Mouse (Mus musculus): Measurements from ENCODE around the gene Olfr102. TPM values are rescaled to one million over a fixed set of nuclear protein-coding genes. Genes with fewer than 3 reads are reported as not detected.

Gene Olfr102
- polyA plus RNA-seq, 1 experiment from 2014 or later, result not detected

DNA sequence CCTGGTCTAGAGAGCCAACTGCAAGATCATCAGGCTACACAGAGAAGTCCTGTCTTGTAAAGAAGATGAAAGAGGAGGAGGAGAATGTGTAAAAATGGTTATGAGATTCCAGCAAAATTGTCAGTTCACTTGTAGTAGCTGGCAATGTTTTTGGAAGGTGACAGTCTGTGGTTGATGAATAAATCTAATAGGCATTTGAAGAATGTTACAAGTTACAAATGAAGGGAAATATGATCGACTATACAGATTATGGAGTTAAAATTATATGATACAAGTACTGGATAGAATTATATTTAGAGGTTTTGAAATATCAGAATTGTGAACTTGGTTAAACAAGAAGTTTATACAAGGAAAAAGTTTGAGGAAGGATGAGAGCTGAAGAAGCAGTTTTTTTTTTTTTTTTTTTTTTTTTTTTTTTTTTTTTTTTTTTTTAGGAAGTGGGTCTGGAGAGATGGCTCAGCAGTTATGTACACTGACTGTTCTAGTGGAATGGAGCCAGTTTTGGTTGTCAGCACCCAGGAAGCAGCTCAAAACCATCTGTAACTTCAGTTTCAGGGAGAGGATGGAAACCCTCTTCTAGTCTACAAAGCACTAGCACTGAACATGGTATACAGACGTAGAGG is 41.1 kb downstream of the Olfr102 start:
- no peak for ATAC-seq (ENCODE audit: insufficient number of reproducible peaks, insufficient read depth, low FRiP score, low read depth)

GRCm38 (mm10) chr17:37270702-37271092 is 46.2 kb downstream of the Olfr102 start:
- WGBS, result 59% methylated on average over 8 of the region's 8 CpGs
- Histone ChIP-seq H3K4me3 (ENCODE audit: low read depth, low read length) (peak overlapping the region; percentile 44), H3K9me3 (ENCODE audit: control insufficient read depth, low read depth, low read length) (no peaks in the 10 kb centered on the region), H3K36me3 (ENCODE audit: control insufficient read depth, insufficient read depth, low read length) (no peaks in the 10 kb centered on the region), H3K4me2 (replicated peaks; ENCODE audit: low read depth, low read length) (peak overlapping the region; percentile 91), H3K9ac (replicated peaks; ENCODE audit: low read depth, low read length) (no peak overlapping the region), H3K27ac (ENCODE audit: low read length) (no peak overlapping the region), H3K4me1 (ENCODE audit: control insufficient read depth, insufficient read depth, low read length) (no peaks in the 10 kb centered on the region), H3K27me3 (ENCODE audit: control insufficient read depth, insufficient read depth, low read length) (no peaks in the 10 kb centered on the region)
- no peak for ATAC-seq (ENCODE audit: insufficient number of reproducible peaks, insufficient read depth, low FRiP score, low read depth)

More for the DNA sequence above, 41.1 kb downstream of the Olfr102 start:
- Histone ChIP-seq H3K9me3 (ENCODE audit: control insufficient read depth, low read depth, low read length) (no peaks in the 10 kb centered on the region), H3K4me1 (ENCODE audit: control insufficient read depth, insufficient read depth, low read length) (no peaks in the 10 kb centered on the region), H3K27me3 (ENCODE audit: control insufficient read depth, insufficient read depth, low read length) (no peaks in the 10 kb centered on the region), H3K27ac (ENCODE audit: low read length) (no peak overlapping the region), H3K36me3 (ENCODE audit: control insufficient read depth, insufficient read depth, low read length) (no peaks in the 10 kb centered on the region), H3K9ac (replicated peaks; ENCODE audit: low read depth, low read length) (no peak overlapping the region), H3K4me3 (ENCODE audit: low read depth, low read length) (no peak overlapping the region), H3K4me2 (replicated peaks; ENCODE audit: low read depth, low read length) (no peak overlapping the region)
- 79% methylated on average over 2 of the region's 2 CpGs for WGBS

DNA sequence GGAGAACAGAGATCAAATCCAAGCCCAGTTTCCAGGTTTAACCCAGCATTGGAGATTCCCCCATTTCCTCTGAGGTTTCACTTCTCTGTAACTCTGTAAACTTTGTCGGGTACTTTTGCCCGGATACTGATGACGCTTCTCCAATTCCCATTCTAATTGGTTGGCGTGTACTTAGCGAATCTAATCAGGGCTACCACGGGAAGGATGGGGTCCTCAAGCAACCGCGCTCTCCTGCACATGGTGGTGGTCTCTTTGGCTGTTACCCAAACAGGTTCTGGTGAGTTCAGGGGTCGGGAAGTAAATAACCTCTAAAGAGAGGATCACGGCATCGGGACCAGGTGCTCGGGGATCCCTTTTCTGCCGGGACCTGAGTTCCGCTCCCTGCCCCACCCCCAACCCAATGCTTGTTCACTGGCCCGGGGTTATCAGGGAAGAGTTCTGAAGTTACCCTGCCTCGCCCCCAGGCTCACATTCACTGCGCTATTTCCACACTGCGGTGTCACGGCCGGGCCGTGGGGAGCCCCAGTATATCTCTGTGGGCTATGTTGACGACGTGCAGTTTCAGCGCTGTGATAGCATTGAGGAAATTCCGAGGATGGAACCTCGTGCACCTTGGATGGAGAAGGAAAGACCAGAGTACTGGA is 46.7 kb downstream of the Olfr102 start, which contains the start of gene H2-M3:
Gene H2-M3 (plus strand): TSS at position 163 of the 644 bp plus-strand sequence.
- ATAC-seq (ENCODE audit: insufficient number of reproducible peaks, insufficient read depth, low FRiP score, low read depth), result peak; percentile 95
- H3K9ac ChIP-seq (replicated peaks; ENCODE audit: low read depth, low read length), result no peak within 1 kb of the TSS
- 4% methylated on average over 26 of the region's 26 CpGs for WGBS

DNA sequence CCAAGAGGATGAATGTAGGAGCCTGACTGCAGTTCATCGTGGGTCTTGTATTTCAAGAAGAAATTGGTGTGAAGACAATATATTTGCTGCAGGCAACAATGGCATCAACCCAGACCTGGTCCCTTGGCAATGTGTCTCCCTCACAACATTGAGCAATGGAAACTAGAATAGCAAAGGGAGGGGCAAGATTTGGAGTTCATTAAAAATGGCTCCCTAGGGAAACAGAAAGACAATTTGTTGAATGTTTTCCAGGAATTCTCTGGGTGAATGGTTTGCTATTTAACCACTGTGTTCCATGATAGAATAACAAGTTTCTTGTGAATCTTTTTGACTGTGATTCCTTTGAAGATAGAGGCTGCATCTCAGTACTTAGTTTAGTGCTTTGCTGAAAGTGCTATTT is 53.2 kb downstream of the Olfr102 start, which contains the start of gene Olfr98:
Gene Olfr98 (minus strand): TSS at position 124 of the 400 bp plus-strand sequence.
- Histone ChIP-seq H3K4me3 (ENCODE audit: low read depth, low read length) (no peak within 1 kb of the TSS), H3K27ac (ENCODE audit: low read length) (no peak within 1 kb of the TSS), H3K9ac (replicated peaks; ENCODE audit: low read depth, low read length) (no peak within 1 kb of the TSS), H3K4me1 (ENCODE audit: control insufficient read depth, insufficient read depth, low read length) (no peaks in the 10 kb centered on the region), H3K27me3 (ENCODE audit: control insufficient read depth, insufficient read depth, low read length) (no peaks in the 10 kb centered on the region), H3K4me2 (replicated peaks; ENCODE audit: low read depth, low read length) (no peak within 1 kb of the TSS), H3K9me3 (ENCODE audit: control insufficient read depth, low read depth, low read length) (no peaks in the 10 kb centered on the region), H3K36me3 (ENCODE audit: control insufficient read depth, insufficient read depth, low read length) (no peaks in the 10 kb centered on the region)
- ATAC-seq (ENCODE audit: insufficient number of reproducible peaks, insufficient read depth, low FRiP score, low read depth), result no peak
- WGBS, result 74% methylated on average over 1 of the region's 1 CpGs

More for the DNA sequence above, 46.7 kb downstream of the Olfr102 start, which contains the start of gene H2-M3:
- H3K4me3 ChIP-seq (ENCODE audit: low read depth, low read length), result peak within 1 kb of the TSS; percentile 44
- no peaks in the 10 kb centered on the region for H3K4me1 ChIP-seq (ENCODE audit: control insufficient read depth, insufficient read depth, low read length)
- peak within 1 kb of the TSS; percentile 91 for H3K4me2 ChIP-seq (replicated peaks; ENCODE audit: low read depth, low read length)
- no peak within 1 kb of the TSS for H3K27ac ChIP-seq (ENCODE audit: low read length)
- no peaks in the 10 kb centered on the region for H3K27me3 ChIP-seq (ENCODE audit: control insufficient read depth, insufficient read depth, low read length)
- no peaks in the 10 kb centered on the region for H3K36me3 ChIP-seq (ENCODE audit: control insufficient read depth, insufficient read depth, low read length)
- no peaks in the 10 kb centered on the region for H3K9me3 ChIP-seq (ENCODE audit: control insufficient read depth, low read depth, low read length)

Other genes with a start within 250 kb of the Olfr102 start
- gene Olfr90, start 228.6 kb downstream of the Olfr102 start, polyA plus RNA-seq (2014; fragmentation: Nextera tagmentation; extraction: Ambion mirVana), result not detected in 2 replicates
- not detected in 2 replicates for gene Olfr91, start 218.8 kb downstream of the Olfr102 start, polyA plus RNA-seq (2014; fragmentation: Nextera tagmentation; extraction: Ambion mirVana)
- not detected in 2 replicates for gene Olfr92, start 197.0 kb downstream of the Olfr102 start, polyA plus RNA-seq (2014; fragmentation: Nextera tagmentation; extraction: Ambion mirVana)
- gene Olfr93, start 155.6 kb downstream of the Olfr102 start, polyA plus RNA-seq (2014; fragmentation: Nextera tagmentation; extraction: Ambion mirVana), result not detected in 2 replicates
- gene Ubd, start 123.2 kb downstream of the Olfr102 start, polyA plus RNA-seq (2014; fragmentation: Nextera tagmentation; extraction: Ambion mirVana), result not detected in 2 replicates
- not detected in 2 replicates for gene Olfr94, start 116.1 kb downstream of the Olfr102 start, polyA plus RNA-seq (2014; fragmentation: Nextera tagmentation; extraction: Ambion mirVana)
- gene Olfr95, start 103.9 kb downstream of the Olfr102 start, polyA plus RNA-seq (2014; fragmentation: Nextera tagmentation; extraction: Ambion mirVana), result not detected in 2 replicates
- not detected in 2 replicates for gene Olfr96, start 96.9 kb downstream of the Olfr102 start, polyA plus RNA-seq (2014; fragmentation: Nextera tagmentation; extraction: Ambion mirVana)
- gene Olfr97, start 79.7 kb downstream of the Olfr102 start, polyA plus RNA-seq (2014; fragmentation: Nextera tagmentation; extraction: Ambion mirVana), result not detected in 2 replicates
- gene Olfr98, start 53.3 kb downstream of the Olfr102 start, polyA plus RNA-seq (2014; fragmentation: Nextera tagmentation; extraction: Ambion mirVana), result not detected in 2 replicates
- gene H2-M3, start 46.8 kb downstream of the Olfr102 start, polyA plus RNA-seq (2014; fragmentation: Nextera tagmentation; extraction: Ambion mirVana), result 2.9 and 4.3 TPM in 2 replicates
- not detected in 2 replicates for gene Olfr99, start 33.6 kb downstream of the Olfr102 start, polyA plus RNA-seq (2014; fragmentation: Nextera tagmentation; extraction: Ambion mirVana)
- gene Olfr101, start 12.7 kb downstream of the Olfr102 start, polyA plus RNA-seq (2014; fragmentation: Nextera tagmentation; extraction: Ambion mirVana), result not detected in 2 replicates
- not detected in 2 replicates for gene Olfr103, start 22.6 kb upstream of the Olfr102 start, polyA plus RNA-seq (2014; fragmentation: Nextera tagmentation; extraction: Ambion mirVana)
- not detected in 2 replicates for gene Olfr104-ps, start 42.5 kb upstream of the Olfr102 start, polyA plus RNA-seq (2014; fragmentation: Nextera tagmentation; extraction: Ambion mirVana)
- not detected in 2 replicates for gene Olfr105-ps, start 62.0 kb upstream of the Olfr102 start, polyA plus RNA-seq (2014; fragmentation: Nextera tagmentation; extraction: Ambion mirVana)
- gene Olfr106-ps, start 73.3 kb upstream of the Olfr102 start, polyA plus RNA-seq (2014; fragmentation: Nextera tagmentation; extraction: Ambion mirVana), result not detected in 2 replicates
- not detected in 2 replicates for gene Olfr107, start 82.2 kb upstream of the Olfr102 start, polyA plus RNA-seq (2014; fragmentation: Nextera tagmentation; extraction: Ambion mirVana)
- gene Olfr108, start 128.4 kb upstream of the Olfr102 start, polyA plus RNA-seq (2014; fragmentation: Nextera tagmentation; extraction: Ambion mirVana), result not detected in 2 replicates
- gene Olfr109, start 141.9 kb upstream of the Olfr102 start, polyA plus RNA-seq (2014; fragmentation: Nextera tagmentation; extraction: Ambion mirVana), result not detected in 2 replicates
- not detected in 2 replicates for gene H2-M2, start 166.5 kb upstream of the Olfr102 start, polyA plus RNA-seq (2014; fragmentation: Nextera tagmentation; extraction: Ambion mirVana)
- not detected in 2 replicates for gene Olfr110, start 175.4 kb upstream of the Olfr102 start, polyA plus RNA-seq (2014; fragmentation: Nextera tagmentation; extraction: Ambion mirVana)
- gene Olfr111, start 191.0 kb upstream of the Olfr102 start, polyA plus RNA-seq (2014; fragmentation: Nextera tagmentation; extraction: Ambion mirVana), result not detected in 2 replicates

Data from stomach, embryonic 14.5 days (tissue).